ENCODE assay signal across 24 mouse cellular contexts in the genomic region with DNA sequence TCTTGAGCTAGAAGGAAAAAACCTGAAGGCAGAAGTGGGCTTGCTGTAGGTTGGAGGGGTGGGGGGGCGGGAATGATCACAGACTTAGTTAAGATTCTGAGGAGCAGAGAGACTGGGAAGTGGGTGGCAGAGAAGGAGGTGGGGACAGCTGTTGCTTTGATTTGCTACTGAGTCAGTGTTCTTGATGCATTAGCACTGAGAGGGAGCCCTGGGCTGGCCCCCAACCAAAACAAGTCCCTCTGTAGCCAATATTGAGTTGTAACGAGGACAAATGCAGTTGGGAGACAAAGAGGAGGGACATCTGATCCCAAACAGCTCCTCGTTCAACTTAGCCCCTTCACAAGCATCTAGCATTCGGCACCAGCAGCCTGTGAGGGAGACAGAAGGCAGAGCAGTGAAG. TPM values are rescaled to one million over a fixed set of nuclear protein-coding genes. Genes with fewer than 3 reads are reported as not detected.
DNase-seq lines count a peak whose midpoint lies in the region; ATAC-seq and TF ChIP-seq lines count a peak whose summit lies in the region.
"Had no signal": no experiment of that assay in that cellular context is flagged by ENCODE, and none has a peak within 500 bp of the region (broad histone marks: within the 10 kb centered on the region; RNA-seq: fewer than 3 reads in every experiment).

No protein-coding gene starts in this region.

- no peaks in the 10 kb centered on the region for H3K9me3 ChIP-seq in forebrain, postnatal 0 days (ENCODE audit: low read length)
- H3K9me3 ChIP-seq in forebrain, embryonic 10.5 days = no peaks in the 10 kb centered on the region
- no peaks in the 10 kb centered on the region for H3K9me3 ChIP-seq in midbrain, embryonic 11.5 days (ENCODE audit: control insufficient read depth, low read length)
- H3K9me3 ChIP-seq in midbrain, embryonic 16.5 days (replicated peaks; ENCODE audit: control insufficient read depth, low read length, poor library complexity, severe bottlenecking) = no peaks in the 10 kb centered on the region
- H3K9me3 ChIP-seq in kidney, embryonic 16.5 days (ENCODE audit: low read length) = no peaks in the 10 kb centered on the region
- H3K9me3 ChIP-seq: embryonic facial prominence, embryonic 15.5 days; forebrain, embryonic 12.5 days; hindbrain, embryonic 12.5 days; midbrain, embryonic 12.5 days had no signal

- no peak for TF ChIP-seq CTCF in forebrain, postnatal 0 days (IDR thresholded peaks at IDR 0.05; ENCODE audit: low read depth)

- no peak overlapping the region for H3K27ac ChIP-seq in forebrain, postnatal 0 days (ENCODE audit: low read depth, low read length)
- H3K27ac ChIP-seq in forebrain, embryonic 10.5 days = no peak overlapping the region
- no peak overlapping the region for H3K27ac ChIP-seq in midbrain, embryonic 11.5 days (ENCODE audit: low read depth, low read length)
- no peak overlapping the region for H3K27ac ChIP-seq in midbrain, embryonic 16.5 days (ENCODE audit: low read length)
- H3K27ac ChIP-seq in kidney, embryonic 16.5 days (ENCODE audit: low read length) = no peak overlapping the region
- H3K27ac ChIP-seq: embryonic facial prominence, embryonic 15.5 days; forebrain, embryonic 12.5 days; hindbrain, embryonic 12.5 days; midbrain, embryonic 12.5 days had no signal

- DNase-seq in cerebellum, adult 11-12 months = peak; percentile 36
- no peak for DNase-seq in cerebellum, adult 11 months
- DNase-seq in forebrain, postnatal 0 days = no peak
- DNase-seq in forebrain, embryonic 10.5 days (ENCODE audit: extremely low spot score, low spot score) = no peak
- DNase-seq in midbrain, embryonic 11.5 days (ENCODE audit: low spot score, missing footprints) = no peak
- peak; percentile 53 to 73 for DNase-seq in right cerebral cortex, postnatal 36 days (ENCODE audit: low spot score in 2 of 2)
- DNase-seq: adrenal gland, postnatal 10 days; heart, postnatal 10 days; kidney, adult 18-20 months; kidney, postnatal 14 days; liver; thymus, adult 18-20 months had no signal

- no peak overlapping the region for H3K4me3 ChIP-seq in forebrain, postnatal 0 days (ENCODE audit: low read depth, low read length)
- no peak overlapping the region for H3K4me3 ChIP-seq in forebrain, embryonic 10.5 days
- H3K4me3 ChIP-seq in midbrain, embryonic 11.5 days (ENCODE audit: low read depth, low read length) = no peak overlapping the region
- H3K4me3 ChIP-seq in midbrain, embryonic 16.5 days (ENCODE audit: low read depth, low read length) = no peak overlapping the region
- H3K4me3 ChIP-seq in kidney, embryonic 16.5 days (ENCODE audit: low read length) = no peak overlapping the region
- H3K4me3 ChIP-seq: embryonic facial prominence, embryonic 15.5 days; forebrain, embryonic 12.5 days; hindbrain, embryonic 12.5 days; midbrain, embryonic 12.5 days; myocyte had no signal

- peak; percentile 41 for ATAC-seq in forebrain, postnatal 0 days
- 0 out of 2 replicates have a peak, but pooled peaks have one; percentile 10 for ATAC-seq in midbrain, embryonic 11.5 days (ENCODE audit: low FRiP score)
- no peak for ATAC-seq in midbrain, embryonic 16.5 days
- ATAC-seq in kidney, embryonic 16.5 days (ENCODE audit: low FRiP score, low TSS enrichment) = no peak
- ATAC-seq: lung, postnatal 0 days; Patski had no signal

- H3K9ac ChIP-seq in forebrain, postnatal 0 days = no peak overlapping the region
- H3K9ac ChIP-seq in midbrain, embryonic 11.5 days (ENCODE audit: low read length) = no peak overlapping the region
- H3K9ac ChIP-seq in midbrain, embryonic 16.5 days (ENCODE audit: low read depth, low read length) = no peak overlapping the region
- H3K9ac ChIP-seq in kidney, embryonic 16.5 days (replicated peaks; ENCODE audit: low read length) = no peak overlapping the region
- H3K9ac ChIP-seq: embryonic facial prominence, embryonic 15.5 days; forebrain, embryonic 12.5 days; hindbrain, embryonic 12.5 days; midbrain, embryonic 12.5 days had no signal

- no peak overlapping the region for H3K4me2 ChIP-seq in forebrain, postnatal 0 days (ENCODE audit: low read depth)
- H3K4me2 ChIP-seq in midbrain, embryonic 11.5 days = no peak overlapping the region
- H3K4me2 ChIP-seq in midbrain, embryonic 16.5 days (ENCODE audit: low read length) = no peak overlapping the region
- no peak overlapping the region for H3K4me2 ChIP-seq in kidney, embryonic 16.5 days (replicated peaks; ENCODE audit: low read depth, low read length)
- H3K4me2 ChIP-seq: embryonic facial prominence, embryonic 15.5 days; forebrain, embryonic 12.5 days; heart, embryonic 11.5 days; hindbrain, embryonic 12.5 days; midbrain, embryonic 12.5 days had no signal

- H3K36me3 ChIP-seq in forebrain, postnatal 0 days (ENCODE audit: insufficient read depth) = no peaks in the 10 kb centered on the region
- H3K36me3 ChIP-seq in forebrain, embryonic 10.5 days (replicated peaks) = no peaks in the 10 kb centered on the region; the same call in 1 of the 2 replicates
- no peaks in the 10 kb centered on the region for H3K36me3 ChIP-seq in midbrain, embryonic 11.5 days (ENCODE audit: control insufficient read depth, insufficient read depth, low read length)
- H3K36me3 ChIP-seq in midbrain, embryonic 16.5 days (ENCODE audit: control insufficient read depth, insufficient read depth, low read length) = no peaks in the 10 kb centered on the region
- no peaks in the 10 kb centered on the region for H3K36me3 ChIP-seq in kidney, embryonic 16.5 days (ENCODE audit: insufficient read depth, low read length)
- H3K36me3 ChIP-seq: embryonic facial prominence, embryonic 15.5 days; forebrain, embryonic 12.5 days had no signal

- H3K4me1 ChIP-seq in forebrain, postnatal 0 days (ENCODE audit: insufficient read depth) = 0 out of 2 replicates have a peak, but pooled peaks cover 7% of the 10 kb centered on the region
- peaks cover 6% of the 10 kb centered on the region for H3K4me1 ChIP-seq in forebrain, embryonic 10.5 days
- 0 out of 2 replicates have a peak, but pooled peaks cover 2% of the 10 kb centered on the region for H3K4me1 ChIP-seq in midbrain, embryonic 11.5 days (ENCODE audit: control insufficient read depth, insufficient read depth, low read length)
- H3K4me1 ChIP-seq in midbrain, embryonic 16.5 days (ENCODE audit: control insufficient read depth, insufficient read depth, low read length) = peaks cover 26% of the 10 kb centered on the region
- H3K4me1 ChIP-seq in kidney, embryonic 16.5 days (ENCODE audit: insufficient read depth, low read length) = no peaks in the 10 kb centered on the region

- no peaks in the 10 kb centered on the region for H3K27me3 ChIP-seq in forebrain, postnatal 0 days (ENCODE audit: insufficient read depth, low read length)
- H3K27me3 ChIP-seq in forebrain, embryonic 10.5 days (ENCODE audit: poor library complexity, severe bottlenecking) = no peaks in the 10 kb centered on the region
- no peaks in the 10 kb centered on the region for H3K27me3 ChIP-seq in midbrain, embryonic 11.5 days (ENCODE audit: control insufficient read depth, insufficient read depth, low read length)
- H3K27me3 ChIP-seq in midbrain, embryonic 16.5 days (ENCODE audit: control insufficient read depth, insufficient read depth, low read depth, low read length) = no peaks in the 10 kb centered on the region
- H3K27me3 ChIP-seq in kidney, embryonic 16.5 days (ENCODE audit: insufficient read depth, low read length) = no peaks in the 10 kb centered on the region
- H3K27me3 ChIP-seq: embryonic facial prominence, embryonic 15.5 days; forebrain, embryonic 12.5 days; hindbrain, embryonic 12.5 days; midbrain, embryonic 12.5 days; Patski had no signal

- 39% methylated on average over 4 of the region's 4 CpGs for WGBS in forebrain, postnatal 0 days
- 54% methylated on average over 4 of the region's 4 CpGs for WGBS in forebrain, embryonic 10.5 days
- 47% methylated on average over 4 of the region's 4 CpGs for WGBS in midbrain, embryonic 11.5 days
- 39% methylated on average over 4 of the region's 4 CpGs for WGBS in midbrain, embryonic 16.5 days
- 29% methylated on average over 4 of the region's 4 CpGs for WGBS in kidney, embryonic 16.5 days

RNA-seq across cellular contexts. Expression of gene Aim2, which starts 7.1 kb away (rescaled TPM):
- 2.3 and 4.5 TPM in 2 replicates for total RNA-seq in forebrain, postnatal 0 days (2014; rRNA removed)
- 1.1 and 1.8 TPM in 2 replicates for polyA plus RNA-seq in forebrain, postnatal 0 days (2015; fragmentation: Nextera tagmentation; extraction: Ambion mirVana)
- 4.8 and 6.4 TPM in 2 replicates for polyA plus RNA-seq in forebrain, embryonic 10.5 days (2016; fragmentation: Nextera tagmentation; extraction: Ambion mirVana)
- polyA plus RNA-seq in midbrain, embryonic 11.5 days (2014; fragmentation: Nextera tagmentation; extraction: Ambion mirVana) = 4.1 and 6.6 TPM in 2 replicates
- polyA plus RNA-seq in midbrain, embryonic 16.5 days (2015; fragmentation: Nextera tagmentation; extraction: Ambion mirVana) = 1.5 and 1.7 TPM in 2 replicates
- 2.3 and 3.5 TPM in 2 replicates for polyA plus RNA-seq in kidney, embryonic 16.5 days (2015; fragmentation: Nextera tagmentation; extraction: Ambion mirVana)

RNA-seq across cellular contexts. Expression of gene Cadm3, which starts 9.7 kb away (rescaled TPM):
- 278 and 354 TPM in 2 replicates for total RNA-seq in forebrain, postnatal 0 days (2014; rRNA removed)
- 25.6 and 41.0 TPM in 2 replicates for polyA plus RNA-seq in forebrain, postnatal 0 days (2015; fragmentation: Nextera tagmentation; extraction: Ambion mirVana)
- polyA plus RNA-seq in forebrain, embryonic 10.5 days (2016; fragmentation: Nextera tagmentation; extraction: Ambion mirVana) = 1.6 and 1.9 TPM in 2 replicates
- polyA plus RNA-seq in midbrain, embryonic 11.5 days (2014; fragmentation: Nextera tagmentation; extraction: Ambion mirVana) = 19.4 and 22.9 TPM in 2 replicates
- polyA plus RNA-seq in midbrain, embryonic 16.5 days (2015; fragmentation: Nextera tagmentation; extraction: Ambion mirVana) = 64.7 and 69.7 TPM in 2 replicates
- 1.1 and 1.4 TPM in 2 replicates for polyA plus RNA-seq in kidney, embryonic 16.5 days (2015; fragmentation: Nextera tagmentation; extraction: Ambion mirVana)
- polyA plus RNA-seq: Patski had no signal

RNA-seq across cellular contexts. Expression of gene Ackr1, which starts 24.2 kb away (rescaled TPM):
- 29.0 and 32.8 TPM in 2 replicates for total RNA-seq in forebrain, postnatal 0 days (2014; rRNA removed)
- polyA plus RNA-seq in forebrain, postnatal 0 days (2015; fragmentation: Nextera tagmentation; extraction: Ambion mirVana) = 11.5 and 14.0 TPM in 2 replicates
- 0.95 and 1.1 TPM in 2 replicates for polyA plus RNA-seq in forebrain, embryonic 10.5 days (2016; fragmentation: Nextera tagmentation; extraction: Ambion mirVana)
- polyA plus RNA-seq in midbrain, embryonic 11.5 days (2014; fragmentation: Nextera tagmentation; extraction: Ambion mirVana) = 3.5 and 5.4 TPM in 2 replicates
- 18.6 and 19.9 TPM in 2 replicates for polyA plus RNA-seq in midbrain, embryonic 16.5 days (2015; fragmentation: Nextera tagmentation; extraction: Ambion mirVana)
- 0.45 and 0.75 TPM in 2 replicates for polyA plus RNA-seq in kidney, embryonic 16.5 days (2015; fragmentation: Nextera tagmentation; extraction: Ambion mirVana)
- total RNA-seq: ES-E14; granulocyte monocyte progenitor cell, adult 5-6 weeks had no signal
- polyA plus RNA-seq: myocyte, Patski had no signal

Comparison
In these comparisons a context has a peak if more than half of its experiments do, and no peak if none do; other contexts are left out.
1. DNase-seq: peak in cerebellum, adult 11-12 months (single experiment) and right cerebral cortex, postnatal 36 days (2 of 2); none in cerebellum, adult 11 months (single experiment), forebrain, postnatal 0 days (single experiment), forebrain, embryonic 10.5 days (single experiment) and midbrain, embryonic 11.5 days (single experiment).
2. ATAC-seq: peak in forebrain, postnatal 0 days (single experiment) and midbrain, embryonic 11.5 days (single experiment); none in midbrain, embryonic 16.5 days (single experiment) and kidney, embryonic 16.5 days (single experiment).